13 mouse cellular contexts compared by ENCODE assay signal in the genomic region with DNA sequence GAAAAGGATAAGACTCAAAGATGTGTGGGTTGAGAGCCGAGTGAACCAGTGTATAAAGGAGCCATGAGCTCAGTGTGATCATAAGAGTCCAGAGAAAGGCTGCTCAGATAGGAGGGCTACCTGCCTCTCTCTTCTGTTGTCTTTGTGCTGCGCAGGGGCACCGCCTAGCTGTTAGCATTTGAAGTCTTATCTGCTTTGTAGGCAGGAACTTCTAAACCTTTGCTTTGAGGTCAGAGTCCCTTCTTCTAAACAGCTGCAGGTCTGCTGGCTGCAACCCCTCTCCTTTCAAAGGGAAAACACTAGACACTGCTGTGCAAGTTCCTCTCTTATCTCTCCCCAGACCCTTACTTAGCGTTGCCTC. TPM values are rescaled to one million over a fixed set of nuclear protein-coding genes. Genes with fewer than 3 reads are reported as not detected.
DNase-seq lines count a peak whose midpoint lies in the region; ATAC-seq and TF ChIP-seq lines count a peak whose summit lies in the region.
"Had no signal": no experiment of that assay in that cellular context is flagged by ENCODE, and none has a peak within 500 bp of the region (broad histone marks: within the 10 kb centered on the region; RNA-seq: fewer than 3 reads in every experiment).

No protein-coding gene starts in this region.

- no peak overlapping the region for H3K4me3 ChIP-seq in embryonic facial prominence, embryonic 12.5 days
- no peak overlapping the region for H3K4me3 ChIP-seq in embryonic facial prominence, embryonic 10.5 days
- no peak overlapping the region for H3K4me3 ChIP-seq in CH12.LX (replicated peaks in 1 of 3; ENCODE audit: low read depth in 2 of 3, low read length in 2 of 3, poor library complexity in 1 of 3)
- H3K4me3 ChIP-seq in intestine, embryonic 14.5 days (ENCODE audit: low read depth, low read length), result no peak overlapping the region
- no peak overlapping the region for H3K4me3 ChIP-seq in thymus, adult 2 months (ENCODE audit: control insufficient read depth, insufficient read depth, low read length)
- H3K4me3 ChIP-seq in midbrain, embryonic 13.5 days (replicated peaks), result no peak overlapping the region
- H3K4me3 ChIP-seq: hindbrain, embryonic 12.5 days; midbrain, embryonic 15.5 days had no signal

- TF ChIP-seq EP300 in CH12.LX (IDR thresholded peaks at IDR 0.05; ENCODE audit: low read length), result no peak

- peaks cover 88% of the 10 kb centered on the region for H3K36me3 ChIP-seq in embryonic facial prominence, embryonic 12.5 days
- H3K36me3 ChIP-seq in embryonic facial prominence, embryonic 10.5 days (replicated peaks), result peaks cover 100% of the 10 kb centered on the region
- no peaks in the 10 kb centered on the region for H3K36me3 ChIP-seq in CH12.LX (replicated peaks in 1 of 2; ENCODE audit: control insufficient read depth in 1 of 2, insufficient read depth in 1 of 2, low read length in 1 of 2)
- peaks cover 87% of the 10 kb centered on the region for H3K36me3 ChIP-seq in intestine, embryonic 14.5 days (ENCODE audit: control insufficient read depth, insufficient read depth, low read length)
- no peaks in the 10 kb centered on the region for H3K36me3 ChIP-seq in thymus, adult 2 months (ENCODE audit: control insufficient read depth, insufficient read depth, low read length)
- H3K36me3 ChIP-seq in midbrain, embryonic 13.5 days, result peaks cover 34% of the 10 kb centered on the region
- H3K36me3 ChIP-seq: midbrain, embryonic 15.5 days had no signal

- no peak overlapping the region for H3K9ac ChIP-seq in embryonic facial prominence, embryonic 12.5 days
- no peak overlapping the region for H3K9ac ChIP-seq in CH12.LX (ENCODE audit: insufficient read depth, low read depth)
- H3K9ac ChIP-seq in intestine, embryonic 14.5 days (ENCODE audit: low read length), result no peak overlapping the region
- no peak overlapping the region for H3K9ac ChIP-seq in midbrain, embryonic 13.5 days (replicated peaks)
- H3K9ac ChIP-seq: forebrain, postnatal 0 days; hindbrain, embryonic 12.5 days; midbrain, embryonic 15.5 days had no signal

- no peak for ATAC-seq in embryonic facial prominence, embryonic 12.5 days (ENCODE audit: insufficient number of reproducible peaks, insufficient read depth, low FRiP score, low TSS enrichment)
- peak; percentile 63 for ATAC-seq in intestine, embryonic 14.5 days (replicated peaks; ENCODE audit: low FRiP score, low TSS enrichment, low read depth)
- ATAC-seq in midbrain, embryonic 13.5 days, result no peak
- ATAC-seq: forebrain, postnatal 0 days; midbrain, embryonic 15.5 days had no signal

- TF ChIP-seq POLR2A in CH12.LX (IDR thresholded peaks at IDR 0.05; ENCODE audit: low read depth, low read length), result 0 out of 2 replicates have a peak, but pooled peaks have one; percentile 22
- no peak for TF ChIP-seq POLR2A in thymus, adult 2 months (IDR thresholded peaks at IDR 0.05; ENCODE audit: control insufficient read depth, extremely low read depth, insufficient read depth, low read length, poor library complexity)

- TF ChIP-seq RAD21 in CH12.LX (IDR thresholded peaks at IDR 0.05; ENCODE audit: low read depth, low read length), result no peak; the same call in 1 of the 2 replicates

- DNase-seq in embryonic facial prominence, embryonic 10.5 days (ENCODE audit: low spot score), result no peak
- no peak for DNase-seq in CH12.LX (ENCODE audit: extremely low read depth)
- no peak for DNase-seq in intestine, embryonic 14.5 days (ENCODE audit: low spot score)
- peak; percentile 63 for DNase-seq in thymus, adult 2 months
- no peak for DNase-seq in frontal cortex, postnatal 14 days (ENCODE audit: low spot score in 2 of 2)
- no peak for DNase-seq in gastrocnemius, adult 8-10 months (ENCODE audit: low spot score in 2 of 2)
- DNase-seq: cerebellum, adult 9-11 months; forebrain, postnatal 0 days; lung, postnatal 36 days had no signal

- TF ChIP-seq CTCF in CH12.LX (conservative IDR thresholded peaks at IDR 0.05 in 1 of 2, IDR thresholded peaks at IDR 0.05 in 1 of 2; ENCODE audit: low read depth in 2 of 2, low read length in 2 of 2), result peak in 1 of 2 experiments; percentile 18; a peak in 1 of 4 replicates
- no peak for TF ChIP-seq CTCF in thymus, adult 2 months (IDR thresholded peaks at IDR 0.05; ENCODE audit: borderline replicate concordance, control insufficient read depth, extremely low read depth, insufficient read depth, low read length, poor library complexity)

- H3K9me3 ChIP-seq in embryonic facial prominence, embryonic 12.5 days, result no peaks in the 10 kb centered on the region
- H3K9me3 ChIP-seq in embryonic facial prominence, embryonic 10.5 days, result no peaks in the 10 kb centered on the region
- no peaks in the 10 kb centered on the region for H3K9me3 ChIP-seq in CH12.LX (replicated peaks; ENCODE audit: low read length)
- no peaks in the 10 kb centered on the region for H3K9me3 ChIP-seq in intestine, embryonic 14.5 days (ENCODE audit: control insufficient read depth, low read length)
- H3K9me3 ChIP-seq in midbrain, embryonic 13.5 days, result no peaks in the 10 kb centered on the region
- H3K9me3 ChIP-seq: hindbrain, embryonic 12.5 days; midbrain, embryonic 15.5 days had no signal

- no peaks in the 10 kb centered on the region for H3K79me2 ChIP-seq in CH12.LX (replicated peaks; ENCODE audit: control insufficient read depth, extremely low read depth, insufficient read depth, poor library complexity, severe bottlenecking)

- H3K4me2 ChIP-seq in embryonic facial prominence, embryonic 12.5 days (replicated peaks), result no peak overlapping the region
- H3K4me2 ChIP-seq in CH12.LX (ENCODE audit: insufficient read depth, low read depth, poor library complexity, severe bottlenecking), result peak overlapping the region; percentile 74
- H3K4me2 ChIP-seq in intestine, embryonic 14.5 days (ENCODE audit: low read length), result no peak overlapping the region
- no peak overlapping the region for H3K4me2 ChIP-seq in midbrain, embryonic 13.5 days (replicated peaks)
- H3K4me2 ChIP-seq: hindbrain, embryonic 12.5 days; midbrain, embryonic 15.5 days had no signal

- no peaks in the 10 kb centered on the region for H3K4me1 ChIP-seq in embryonic facial prominence, embryonic 12.5 days
- H3K4me1 ChIP-seq in embryonic facial prominence, embryonic 10.5 days, result no peaks in the 10 kb centered on the region
- peaks cover 14 to 16% of the 10 kb centered on the region in 2 experiments; a peak in 3 of 4 replicates for H3K4me1 ChIP-seq in CH12.LX (ENCODE audit: control insufficient read depth in 1 of 2, insufficient read depth in 2 of 2)
- H3K4me1 ChIP-seq in intestine, embryonic 14.5 days (replicated peaks; ENCODE audit: control insufficient read depth, insufficient read depth, low read length), result no peaks in the 10 kb centered on the region
- H3K4me1 ChIP-seq in thymus, adult 2 months (replicated peaks; ENCODE audit: control insufficient read depth, insufficient read depth, low read length), result peaks cover 24% of the 10 kb centered on the region
- no peaks in the 10 kb centered on the region for H3K4me1 ChIP-seq in midbrain, embryonic 13.5 days (replicated peaks)
- H3K4me1 ChIP-seq: hindbrain, embryonic 12.5 days; midbrain, embryonic 15.5 days had no signal

- 84% methylated on average over 4 of the region's 4 CpGs for WGBS in embryonic facial prominence, embryonic 12.5 days
- 87% methylated on average over 4 of the region's 4 CpGs for WGBS in embryonic facial prominence, embryonic 10.5 days
- WGBS in intestine, embryonic 14.5 days, result 71% methylated on average over 4 of the region's 4 CpGs
- WGBS in thymus, adult 2 months, result 10% methylated on average over 4 of the region's 4 CpGs
- 82% methylated on average over 4 of the region's 4 CpGs for WGBS in midbrain, embryonic 13.5 days

- H3K27me3 ChIP-seq in embryonic facial prominence, embryonic 12.5 days, result no peaks in the 10 kb centered on the region
- no peaks in the 10 kb centered on the region for H3K27me3 ChIP-seq in embryonic facial prominence, embryonic 10.5 days (replicated peaks; ENCODE audit: low read depth, poor library complexity, severe bottlenecking)
- peaks cover 59% of the 10 kb centered on the region for H3K27me3 ChIP-seq in CH12.LX (replicated peaks)
- no peaks in the 10 kb centered on the region for H3K27me3 ChIP-seq in intestine, embryonic 14.5 days (replicated peaks; ENCODE audit: control insufficient read depth, insufficient read depth, low read length)
- H3K27me3 ChIP-seq in thymus, adult 2 months (ENCODE audit: control insufficient read depth, insufficient read depth, low read length), result no peaks in the 10 kb centered on the region
- no peaks in the 10 kb centered on the region for H3K27me3 ChIP-seq in midbrain, embryonic 13.5 days
- H3K27me3 ChIP-seq: hindbrain, embryonic 12.5 days; midbrain, embryonic 15.5 days had no signal

- in situ Hi-C loops in CH12.LX (cut with MboI; ENCODE audit: low pct_ligation_motif_present, low pct_unique_long_range_greater_than_20kb, low sequenced_read_pairs), result no loop called here

- H3K27ac ChIP-seq in embryonic facial prominence, embryonic 12.5 days, result 0 out of 2 replicates have a peak overlapping the region, but pooled peaks have one; percentile 36
- H3K27ac ChIP-seq in embryonic facial prominence, embryonic 10.5 days (replicated peaks), result no peak overlapping the region
- H3K27ac ChIP-seq in CH12.LX (ENCODE audit: insufficient read depth, low read depth), result peak overlapping the region; percentile 24
- no peak overlapping the region; the same call in 1 of the 2 replicates for H3K27ac ChIP-seq in intestine, embryonic 14.5 days (ENCODE audit: low read depth)
- H3K27ac ChIP-seq in thymus, adult 2 months (ENCODE audit: control insufficient read depth, insufficient read depth, low read length), result peak overlapping the region; percentile 77
- H3K27ac ChIP-seq in midbrain, embryonic 13.5 days, result no peak overlapping the region
- H3K27ac ChIP-seq: hindbrain, embryonic 12.5 days; midbrain, embryonic 15.5 days had no signal

- dilution Hi-C loops in CH12.LX (cut with MboI; ENCODE audit: extremely low pct_ligation_motif_present, extremely low pct_unique_long_range_greater_than_20kb, low sequenced_read_pairs), result no loop called here

TF ChIP-seq in CH12.LX, 34 proteins besides CTCF, POLR2A, EP300 and RAD21 (continues in another document):
- TF ChIP-seq HCFC1 (IDR thresholded peaks at IDR 0.05; ENCODE audit: low read depth, low read length), result no peak
- TF ChIP-seq PAX5 (IDR thresholded peaks at IDR 0.05; ENCODE audit: low read length), result no peak
- no peak for TF ChIP-seq IRF4 (IDR thresholded peaks at IDR 0.05; ENCODE audit: low read depth, low read length)
- TF ChIP-seq UBTF (IDR thresholded peaks at IDR 0.05; ENCODE audit: low read depth, low read length), result no peak

RNA-seq across cellular contexts. Expression of a gene that starts 27.5 kb away (rescaled TPM):
- 236 and 250 TPM in 2 replicates for polyA plus RNA-seq in embryonic facial prominence, embryonic 12.5 days (2016; fragmentation: Nextera tagmentation; extraction: Ambion mirVana)
- polyA plus RNA-seq in embryonic facial prominence, embryonic 10.5 days (2016; fragmentation: Nextera tagmentation; extraction: Ambion mirVana), result 198 and 207 TPM in 2 replicates
- total RNA-seq in CH12.LX (2012; rRNA removed), result 1.3 and 1.4 TPM in 2 replicates
- not detected in 2 replicates for total RNA-seq in CH12.LX (2014; rRNA removed)
- 0.11 TPM in 1 of 2 replicates, not detected in the other for polyA plus RNA-seq in CH12.LX (2012; ENCODE audit: insufficient read length, low read depth)
- 236 and 255 TPM in 2 replicates for polyA plus RNA-seq in intestine, embryonic 14.5 days (2014; fragmentation: Nextera tagmentation; extraction: Ambion mirVana)
- 28.6 and 46.8 TPM in 2 replicates for polyA plus RNA-seq in thymus, adult 2 months (2012; rRNA removed)
- 51.3 and 53.9 TPM in 2 replicates for polyA plus RNA-seq in midbrain, embryonic 13.5 days (2015; fragmentation: Nextera tagmentation; extraction: Ambion mirVana)
- 10 to 100 TPM in 1 of 4 experiments, 1 to 10 TPM in 3; 2.5 to 13.1 (median 5.3) TPM for total RNA-seq in gastrocnemius, adult 8-10 months (2022)

Comparison
In these comparisons a context has a peak if more than half of its experiments do, and no peak if none do; other contexts are left out.
1. H3K27ac ChIP-seq: peak in embryonic facial prominence, embryonic 12.5 days (single experiment), CH12.LX (single experiment) and thymus, adult 2 months (single experiment); none in embryonic facial prominence, embryonic 10.5 days (single experiment), intestine, embryonic 14.5 days (single experiment) and midbrain, embryonic 13.5 days (single experiment).
2. RNA of a gene that starts 27.5 kb away (polyA plus RNA-seq): 236 to 250 TPM in embryonic facial prominence, embryonic 12.5 days, 236 to 255 TPM in intestine, embryonic 14.5 days, 198 to 207 TPM in embryonic facial prominence, embryonic 10.5 days, 51.3 to 53.9 TPM in midbrain, embryonic 13.5 days and 28.6 to 46.8 TPM in thymus, adult 2 months; 0.11 TPM in CH12.LX; every median in the first group is over 10 times any median in the second.